Mouse (Mus musculus): ENCODE results near the gene Unc13a.

Unc13a gene

DNA sequence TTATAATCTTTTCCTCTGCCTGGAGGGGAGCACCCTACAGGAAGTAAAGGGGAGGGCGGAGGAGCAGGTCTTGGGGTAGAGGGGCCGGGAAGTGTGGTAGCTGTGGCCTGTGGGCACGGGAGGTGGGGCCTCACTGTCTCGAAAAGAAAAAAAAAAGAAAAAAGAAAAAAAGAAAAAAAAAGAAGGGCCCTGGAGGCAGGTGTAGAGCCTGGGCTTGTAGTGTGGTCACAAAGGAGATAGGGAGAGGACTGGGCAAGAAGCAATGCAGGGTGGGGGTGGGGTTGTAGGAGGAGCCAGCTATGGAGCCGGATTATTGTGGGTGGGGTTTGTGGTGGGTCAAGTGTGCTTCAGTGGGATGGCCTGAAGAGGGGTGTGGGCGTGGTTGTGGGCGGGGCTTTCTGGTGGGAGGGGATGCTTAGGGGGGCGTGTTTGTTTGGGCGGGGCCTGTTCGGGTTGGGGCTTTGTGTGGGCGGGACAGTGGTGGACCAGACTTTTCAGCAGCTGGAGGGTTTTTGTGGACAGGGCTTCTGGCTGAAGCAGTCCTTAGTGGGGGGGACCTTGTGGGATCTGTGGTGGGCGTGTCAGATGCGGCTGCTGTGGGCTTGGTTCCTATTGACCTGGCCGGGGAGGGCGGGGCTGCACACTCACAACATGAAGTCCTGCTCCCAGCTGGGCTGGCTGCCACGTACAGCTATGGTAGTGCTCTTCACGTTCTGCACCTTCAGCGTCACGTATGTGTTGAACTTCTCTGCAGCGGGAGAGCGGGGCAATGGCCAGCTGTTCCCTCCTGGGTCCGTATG lies 6.0 kb downstream of the Unc13a start:
- DNase-seq (ENCODE audit: low read depth, low spot score), result peak; percentile 93

DNA sequence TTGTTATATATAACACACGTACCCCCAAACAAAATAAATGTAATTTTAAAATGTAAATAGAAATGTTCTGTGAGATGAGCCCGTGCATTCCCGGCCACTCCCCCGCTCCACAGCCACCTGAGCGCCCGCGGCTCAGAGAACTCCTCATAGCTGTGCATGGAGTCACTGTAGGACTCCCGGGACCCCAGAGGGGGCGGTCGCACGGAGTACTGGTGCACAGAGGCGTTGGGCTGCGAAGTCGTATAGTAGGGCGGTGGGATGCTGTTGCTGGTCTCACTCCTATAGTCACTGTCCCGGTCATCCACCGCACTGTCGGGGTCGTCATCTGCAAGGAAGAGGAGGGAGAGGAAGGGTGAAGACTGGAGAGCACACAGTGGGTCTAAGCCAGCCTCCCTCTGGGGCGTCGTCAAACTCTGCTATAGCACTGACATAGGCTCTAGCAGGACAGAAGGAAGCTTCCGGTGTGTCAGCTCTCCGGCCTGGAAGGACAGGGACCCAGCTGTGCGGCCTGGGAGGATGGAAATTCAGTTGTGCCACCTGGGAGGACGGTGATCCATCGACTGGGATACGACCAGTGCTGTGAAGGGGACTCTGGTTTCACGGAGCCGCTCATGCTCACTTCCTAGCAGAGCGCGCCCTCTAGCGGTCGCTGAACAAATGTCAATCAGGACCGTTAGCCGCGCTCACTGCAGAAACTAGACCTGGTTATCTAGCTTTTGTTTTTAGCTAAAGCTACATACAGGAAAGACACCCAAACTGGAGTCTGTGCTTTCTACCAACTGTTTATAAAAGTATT lies 11.0 kb downstream of the Unc13a start:
- DNase-seq (ENCODE audit: low read depth, low spot score), result peak; percentile 86

DNA sequence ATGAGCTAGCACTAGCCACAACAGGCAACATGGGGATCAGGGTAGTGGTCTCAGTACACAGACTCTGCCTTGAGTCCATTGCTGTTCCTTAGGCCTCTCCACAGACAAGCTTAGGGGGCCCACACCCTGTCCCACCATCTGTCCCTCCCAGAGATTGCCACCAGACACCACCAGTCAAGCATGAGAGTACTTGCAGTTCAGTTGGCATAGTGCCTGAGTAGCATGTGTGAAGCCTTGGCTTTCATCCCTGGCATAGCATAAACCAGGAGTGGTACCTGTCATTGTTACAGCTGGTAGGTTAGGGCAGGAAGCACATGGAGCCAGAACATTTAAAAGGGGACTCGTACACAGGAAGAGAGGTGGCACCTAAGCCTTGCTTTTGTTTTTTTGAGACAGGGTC lies 11.8 kb downstream of the Unc13a start:
- DNase-seq (ENCODE audit: low read depth, low spot score), result no peak

DNA sequence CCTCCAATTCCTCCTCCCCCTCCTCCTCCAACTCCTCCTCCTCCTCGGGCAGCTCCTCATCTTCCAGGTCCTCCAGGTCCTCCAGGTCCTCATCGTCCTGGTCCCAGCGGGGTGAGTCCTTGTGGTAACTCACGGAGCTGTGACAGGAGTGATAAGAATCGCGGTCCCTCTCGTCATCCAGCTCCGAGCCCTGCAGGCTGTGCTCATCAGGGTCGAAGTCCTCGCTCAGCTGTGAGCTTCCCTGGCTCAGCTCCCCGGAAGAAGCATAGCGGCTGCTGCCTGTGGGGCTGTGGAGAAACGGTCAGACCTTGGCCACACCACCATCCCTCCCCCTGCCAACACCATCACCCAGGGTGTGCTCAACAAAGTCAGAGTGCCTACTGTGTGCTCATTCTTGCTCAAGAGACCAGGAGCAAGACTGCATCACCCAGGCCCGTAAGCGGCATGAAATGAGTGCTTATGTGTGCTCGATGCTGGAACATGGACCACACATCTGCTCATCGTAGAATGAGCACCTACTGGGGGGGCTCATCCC lies 13.0 kb downstream of the Unc13a start:
- no peak for DNase-seq (ENCODE audit: low read depth, low spot score)

DNA sequence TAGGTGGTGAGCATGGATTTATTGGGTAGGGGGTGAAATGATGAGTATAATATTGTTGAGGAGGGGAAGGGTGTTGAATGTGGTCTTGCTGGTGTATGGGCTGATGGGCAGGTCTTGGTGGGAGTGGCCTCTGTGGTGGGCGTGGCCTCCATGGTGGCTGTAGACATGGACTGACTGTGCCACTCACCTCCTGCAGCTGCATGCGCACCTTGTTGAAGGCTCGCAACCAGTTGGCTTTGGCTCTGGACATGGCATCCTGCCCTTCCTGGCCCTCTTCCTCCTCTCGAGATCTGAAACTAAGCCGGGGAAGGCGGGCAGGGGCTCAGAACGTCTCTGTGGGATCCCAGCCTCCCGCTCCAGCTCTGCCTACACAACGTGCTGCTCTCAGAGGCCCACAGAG lies 13.7 kb downstream of the Unc13a start:
- no peak for DNase-seq (ENCODE audit: low read depth, low spot score)

DNA sequence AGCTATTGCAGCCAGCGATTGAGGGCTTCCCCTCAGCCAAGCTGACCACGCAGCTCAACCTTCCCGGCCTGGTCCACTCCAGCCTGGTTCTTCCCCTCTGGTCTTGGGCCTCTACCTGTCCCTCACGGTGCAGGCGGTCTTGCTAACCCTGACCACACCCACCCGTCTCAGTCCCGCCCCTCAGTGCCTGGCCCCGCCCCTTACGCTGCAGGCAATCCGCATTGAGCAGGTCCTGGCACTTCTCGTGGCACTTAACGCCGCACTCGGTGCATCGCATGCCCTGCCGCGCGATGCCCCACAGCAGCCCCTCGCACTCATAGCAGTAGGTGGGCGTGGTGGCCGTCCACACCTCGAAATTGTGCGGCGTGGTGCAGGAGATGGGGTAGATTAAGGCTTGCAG lies 17.0 kb downstream of the Unc13a start:
- DNase-seq (ENCODE audit: low read depth, low spot score), result peak; percentile 72

DNA sequence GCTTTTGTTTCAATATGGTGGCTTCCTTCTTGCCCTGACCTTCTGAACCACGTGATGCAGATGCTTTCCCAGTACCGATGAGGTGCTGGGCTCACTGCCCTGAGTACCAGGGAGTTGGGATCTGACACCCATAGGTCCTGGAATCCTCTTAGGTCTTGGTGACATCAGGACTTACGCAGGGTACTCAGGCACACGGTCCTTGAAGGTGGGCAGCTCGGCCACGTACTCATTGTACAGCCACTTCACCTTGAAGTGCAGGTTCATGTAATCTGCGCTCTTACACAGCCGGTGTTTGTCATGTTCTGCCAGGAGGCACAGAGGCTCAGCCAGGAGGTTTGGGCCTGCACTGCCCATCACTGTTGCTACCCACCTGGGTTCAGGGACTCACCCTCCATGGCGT lies 26.0 kb downstream of the Unc13a start:
- no peak for DNase-seq (ENCODE audit: low read depth, low spot score)

DNA sequence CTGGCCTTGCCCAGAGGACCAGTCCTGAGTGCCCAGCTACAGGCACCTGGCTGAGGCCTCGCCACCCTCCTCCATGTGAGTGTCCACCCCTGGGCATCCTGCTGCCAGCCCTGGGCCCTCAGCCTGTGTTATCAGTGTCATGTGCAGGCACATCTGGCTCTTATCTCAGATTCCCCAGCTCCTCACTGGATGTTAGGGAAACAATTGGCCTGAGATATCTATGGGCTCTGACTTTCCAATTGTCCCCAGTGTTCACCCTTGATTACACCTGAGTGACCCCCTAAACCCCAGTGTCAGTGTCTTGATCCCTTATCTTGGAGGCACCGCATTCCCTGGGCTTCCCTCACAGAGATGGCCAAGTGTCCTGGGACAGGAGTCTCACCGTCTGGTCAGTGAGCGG lies 32.2 kb downstream of the Unc13a start:
- no peak for DNase-seq (ENCODE audit: low read depth, low spot score)

DNA sequence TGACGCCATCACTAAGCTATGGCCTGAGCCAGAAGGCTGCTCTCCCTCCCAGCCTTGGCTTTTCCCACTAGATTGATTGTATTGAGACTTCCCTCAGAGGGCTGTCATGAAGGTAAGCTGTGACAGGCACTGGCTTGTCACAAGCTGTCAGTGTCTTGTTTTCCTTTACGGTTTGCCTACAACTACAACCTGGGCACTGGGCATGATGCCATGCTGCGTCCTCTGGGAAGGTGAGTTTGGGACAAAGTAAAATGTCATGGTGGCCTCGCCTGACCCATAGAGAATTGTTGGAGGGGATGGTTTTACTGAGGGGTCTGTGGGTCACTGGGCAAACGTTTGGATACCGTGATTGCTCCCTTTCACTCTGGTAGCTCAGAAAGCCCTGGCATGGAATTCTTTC lies 33.2 kb downstream of the Unc13a start:
- no peak for DNase-seq (ENCODE audit: low read depth, low spot score)

DNA sequence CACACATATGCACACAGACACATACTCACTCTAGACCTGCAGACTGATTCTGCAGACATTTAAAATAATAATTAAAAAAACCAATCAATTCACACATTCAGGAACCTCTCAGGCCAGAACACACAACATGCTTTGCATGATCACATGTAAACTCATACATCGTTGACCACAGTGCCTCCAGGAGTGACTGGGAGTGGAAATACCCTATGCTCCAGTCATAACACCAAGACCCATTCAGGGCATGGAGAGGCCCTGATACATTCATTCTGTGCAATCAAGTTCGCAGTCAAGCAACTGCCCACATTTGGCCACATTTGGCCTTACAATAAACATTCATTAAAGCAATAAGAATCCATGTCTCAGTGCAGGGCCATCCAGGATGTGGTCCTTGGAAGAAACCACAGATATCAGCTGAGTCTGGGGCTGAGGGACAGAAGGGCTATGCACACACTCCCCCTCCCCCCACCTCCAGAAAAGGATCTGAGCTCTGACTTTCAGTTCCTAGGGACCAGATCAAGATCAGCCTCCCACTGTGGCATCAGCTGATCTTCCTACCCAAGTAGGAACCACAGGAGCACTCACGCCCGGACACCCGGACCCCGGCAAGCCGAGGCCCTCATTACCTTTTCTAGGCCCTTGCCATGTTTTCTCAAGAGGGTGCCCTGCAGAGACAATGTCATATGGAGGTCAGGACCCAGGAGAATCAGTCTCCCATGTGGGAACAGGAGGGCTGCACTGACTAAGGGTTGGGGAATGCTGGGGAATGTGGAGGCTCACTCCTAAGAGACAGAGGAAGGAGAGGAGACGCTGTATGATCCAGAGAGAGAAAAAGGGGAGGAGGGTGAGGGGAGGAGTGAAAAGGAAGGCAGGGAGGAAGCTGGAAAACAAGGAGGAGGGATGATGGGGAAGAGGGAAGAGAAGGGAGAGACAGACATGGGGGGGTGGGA lies 34.1 kb downstream of the Unc13a start:
- no peak for DNase-seq (ENCODE audit: low read depth, low spot score)

DNA sequence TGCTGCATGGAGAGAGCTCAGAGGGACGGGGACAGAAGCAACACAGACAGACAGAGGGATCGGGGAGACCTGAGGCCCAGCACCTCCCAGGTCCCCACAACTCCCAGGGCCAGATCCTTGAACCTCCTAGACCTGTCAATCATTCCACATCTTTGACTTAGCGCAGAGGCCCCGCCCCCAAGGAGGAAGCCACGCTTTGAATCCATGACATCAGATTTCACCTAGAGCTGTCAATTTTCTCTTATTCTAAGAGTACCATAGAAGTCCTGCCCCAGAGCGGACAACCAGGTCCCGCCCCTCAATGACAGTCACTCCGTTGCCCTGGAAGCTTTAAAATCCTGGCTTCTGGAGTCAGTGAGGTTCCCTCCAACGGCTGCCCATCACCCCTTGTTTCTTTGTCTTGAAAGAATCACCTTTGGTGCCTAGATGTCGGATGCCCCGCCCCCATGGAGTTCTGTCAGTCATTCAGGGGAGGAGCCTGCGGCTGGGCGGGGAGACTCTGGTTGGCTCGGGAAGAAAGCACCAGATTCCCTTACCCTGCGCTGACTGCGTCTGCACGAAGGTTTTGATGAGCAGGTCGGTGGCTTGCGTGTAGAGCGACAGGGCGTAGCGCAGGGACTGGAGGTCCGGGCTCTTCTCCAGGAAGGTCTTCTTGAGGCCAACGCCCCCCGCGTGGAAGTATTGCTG lies 37.4 kb downstream of the Unc13a start:
- DNase-seq (ENCODE audit: low read depth, low spot score), result peak; percentile 79

DNA sequence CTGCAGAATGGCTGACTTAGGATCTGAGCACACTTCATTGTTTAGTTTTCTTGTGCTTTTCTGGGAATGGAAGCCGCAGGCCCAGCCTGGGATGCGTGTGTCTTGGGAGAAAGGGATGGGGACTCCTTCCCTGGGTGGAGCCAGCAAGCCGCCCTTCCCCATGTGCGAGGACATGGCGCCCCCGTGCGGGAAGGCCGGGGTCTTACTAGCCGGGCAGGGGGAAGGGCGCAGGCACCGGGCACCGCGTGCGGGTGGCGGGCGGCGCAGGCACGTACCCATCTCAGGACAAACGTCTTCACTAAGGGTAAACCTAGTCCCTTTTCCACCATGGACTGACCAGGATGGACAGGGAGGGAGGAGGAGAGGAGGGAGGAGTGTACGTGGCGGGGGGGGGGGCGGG lies 38.4 kb downstream of the Unc13a start:
- peak; percentile 84 for DNase-seq (ENCODE audit: low read depth, low spot score)

DNA sequence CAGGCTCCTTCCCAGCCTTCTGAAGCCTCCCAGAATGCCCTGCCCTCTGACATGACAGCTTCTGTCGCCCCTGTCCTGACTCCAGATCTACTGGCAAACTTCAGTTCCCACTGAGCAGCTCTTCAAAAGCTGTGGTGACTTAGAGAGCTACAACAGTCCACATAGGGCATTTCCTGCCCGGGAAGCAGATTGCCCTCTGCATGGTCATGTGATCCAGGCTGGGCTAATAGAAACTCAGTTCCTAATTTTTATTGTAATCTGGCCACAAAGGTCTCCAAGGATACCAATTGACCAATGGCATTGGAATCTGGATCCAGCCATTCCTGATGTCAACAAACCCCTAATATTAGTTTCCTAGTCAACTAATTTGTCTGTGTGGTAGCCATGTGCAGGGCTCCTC lies 39.7 kb downstream of the Unc13a start:
- DNase-seq (ENCODE audit: low read depth, low spot score), result no peak

DNA sequence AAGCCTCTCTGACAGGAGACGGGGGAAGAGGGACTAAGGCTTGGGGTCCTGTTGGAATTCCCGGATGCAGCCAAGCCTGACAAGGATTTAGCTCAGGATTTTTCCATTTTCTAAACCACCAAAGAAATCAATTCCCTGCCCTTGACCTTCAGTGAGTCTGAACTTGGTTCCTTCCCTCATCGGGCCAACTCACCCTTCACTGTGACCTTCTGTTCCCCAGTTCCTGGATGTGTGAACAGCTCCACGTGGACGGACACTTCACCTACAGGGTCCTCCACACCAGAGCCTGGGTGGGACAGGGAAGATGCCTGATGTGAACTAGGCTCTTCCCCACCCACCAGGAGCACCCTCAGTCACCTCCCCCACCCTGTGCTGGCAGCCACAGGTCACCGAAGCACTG lies 40.8 kb downstream of the Unc13a start:
- DNase-seq (ENCODE audit: low read depth, low spot score), result no peak

DNA sequence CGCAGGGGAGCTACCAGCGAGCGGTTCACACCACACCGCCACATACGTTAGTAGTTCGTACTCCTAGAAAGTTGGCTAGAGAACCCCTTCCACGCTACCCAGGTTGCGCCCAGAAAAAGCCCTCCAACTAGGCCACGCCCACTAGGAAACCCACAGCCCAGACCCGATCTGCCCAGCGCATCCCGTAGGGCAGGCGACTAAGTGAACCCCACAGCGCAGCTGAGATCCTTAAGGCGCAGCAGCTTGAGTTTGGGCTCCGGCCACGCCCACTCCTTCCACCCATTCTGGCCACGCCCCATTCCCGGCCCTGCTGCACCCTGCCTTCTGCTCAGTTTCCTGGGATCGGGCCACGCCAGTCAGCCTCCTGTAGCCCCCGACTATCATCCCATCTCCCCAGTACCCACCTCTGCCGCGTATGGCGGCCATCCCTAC lies 41.8 kb downstream of the Unc13a start:
- DNase-seq (ENCODE audit: low read depth, low spot score), result peak; percentile 66

DNA sequence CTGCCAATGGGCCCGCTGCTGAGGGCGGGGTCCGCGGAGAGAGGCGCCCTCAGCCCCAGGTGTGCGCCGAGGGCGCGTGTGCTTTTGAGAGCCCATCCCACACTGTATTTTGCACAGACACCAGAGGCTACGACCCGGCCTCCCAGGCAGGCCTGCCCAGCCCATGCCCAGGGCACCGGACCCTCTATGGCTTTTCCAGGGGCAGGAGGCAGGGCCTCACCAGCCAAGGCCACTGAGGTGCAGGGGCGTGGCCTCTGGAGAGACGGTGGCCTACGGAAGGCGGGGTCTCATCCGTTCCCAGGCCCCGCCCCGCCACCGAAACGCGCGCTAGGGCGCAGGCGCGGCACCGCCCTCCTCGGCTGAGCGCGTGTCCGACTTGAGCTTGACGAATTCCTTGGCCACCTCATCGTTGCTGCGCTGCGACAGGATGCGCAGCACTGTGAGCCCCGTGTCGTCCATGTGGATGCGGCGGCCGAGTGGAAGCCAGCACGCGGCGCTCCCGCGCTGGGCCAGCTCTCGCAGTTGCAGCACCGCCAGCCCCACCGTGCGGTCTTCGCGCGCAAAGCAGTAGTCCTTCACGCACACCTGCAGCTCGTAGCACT lies 42.4 kb downstream of the Unc13a start:
- DNase-seq (ENCODE audit: low read depth, low spot score), result peak; percentile 98

DNA sequence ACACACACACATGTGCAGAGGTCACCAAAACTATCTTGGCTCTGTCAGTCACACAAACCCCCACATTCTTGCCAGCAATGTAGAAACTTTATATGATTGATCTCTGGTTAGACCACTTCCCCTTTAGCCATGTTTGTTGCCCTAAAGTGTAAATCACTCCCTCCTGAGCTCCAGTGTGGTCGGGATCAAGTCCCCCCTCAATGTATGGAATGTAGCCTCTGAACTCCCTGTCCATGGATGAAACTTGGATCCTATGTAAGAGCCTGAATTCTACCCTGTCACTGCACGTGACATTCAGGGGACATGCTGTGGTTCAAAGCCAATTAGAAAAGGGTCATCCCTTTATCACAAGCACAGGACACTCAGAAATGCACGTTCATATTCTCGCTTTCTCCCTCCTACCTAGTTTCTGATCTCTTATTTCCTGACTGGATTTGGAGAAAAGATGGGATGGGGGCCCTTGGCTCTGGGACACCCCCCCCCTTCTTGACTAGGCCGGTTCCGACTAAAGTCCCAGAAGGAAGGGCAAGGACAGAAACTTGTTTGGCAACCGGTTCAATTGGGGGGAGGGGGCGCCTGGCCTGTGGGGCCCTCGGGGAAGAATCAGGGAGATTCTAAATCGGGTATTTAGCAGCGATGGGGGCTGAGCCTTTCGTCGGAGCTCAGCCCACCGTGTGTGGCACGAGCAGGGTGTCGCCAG lies 43.0 kb downstream of the Unc13a start:
- DNase-seq (ENCODE audit: low read depth, low spot score), result peak; percentile 83

DNA sequence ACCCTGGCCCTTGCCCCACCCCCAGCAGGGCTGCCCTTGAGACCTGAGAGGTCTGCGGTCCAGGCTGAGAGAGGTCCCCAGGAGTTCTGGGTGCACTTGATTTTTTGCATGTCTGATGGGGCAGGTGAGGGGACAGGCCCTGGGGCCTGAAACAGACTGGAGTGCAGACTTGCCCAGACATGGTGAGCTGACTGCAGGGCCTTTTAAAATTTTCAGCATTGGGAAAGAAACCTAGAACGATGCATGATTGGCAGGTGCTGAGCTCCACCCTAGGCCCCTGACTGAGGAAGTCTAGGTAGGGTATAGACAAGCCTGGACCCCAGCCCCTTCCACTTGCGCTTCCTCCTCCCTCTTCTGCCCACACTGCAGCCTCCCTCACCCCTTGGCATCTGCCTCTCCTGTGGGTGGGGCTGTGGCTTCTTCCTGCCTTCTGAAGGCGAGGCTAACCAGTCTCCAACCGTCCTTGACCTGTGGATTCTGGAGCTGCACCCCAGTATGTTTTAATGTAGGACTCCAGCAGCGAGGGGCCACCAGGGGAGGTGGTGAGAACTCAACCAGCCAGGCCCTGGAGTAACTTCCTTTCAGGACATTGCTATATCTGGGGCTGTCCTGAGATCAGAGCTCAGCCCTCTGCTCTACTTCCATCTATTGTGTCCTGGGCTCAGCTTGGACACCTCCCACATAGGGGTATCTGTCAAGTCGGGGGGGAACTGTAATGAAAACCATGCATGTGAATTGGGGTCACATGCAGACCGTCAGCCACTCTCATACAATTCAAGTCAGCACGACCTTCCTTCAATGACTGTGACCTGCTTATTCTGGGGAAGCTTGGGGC lies 44.1 kb downstream of the Unc13a start:
- peak; percentile 58 for DNase-seq (ENCODE audit: low read depth, low spot score)

DNA sequence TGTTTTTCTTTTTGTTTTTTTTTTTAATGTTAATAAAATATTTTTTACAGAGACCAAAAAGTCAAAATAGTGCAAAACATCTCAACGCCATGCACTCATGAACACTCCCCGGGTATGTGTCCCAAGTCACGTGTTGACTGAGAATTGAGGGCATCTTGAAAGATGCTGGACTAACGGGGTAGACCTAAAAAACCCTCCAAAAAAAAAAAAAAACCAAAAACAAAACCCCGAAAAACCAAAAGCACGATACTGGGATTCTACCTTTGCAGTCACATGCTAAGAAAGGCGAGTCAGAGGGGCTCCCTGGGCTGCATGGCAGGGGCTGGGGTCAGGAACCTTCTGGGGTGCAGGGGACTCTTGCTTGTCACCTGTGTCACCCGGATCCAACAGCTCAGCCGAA lies 44.8 kb downstream of the Unc13a start:
- DNase-seq (ENCODE audit: low read depth, low spot score), result no peak

Data from A20 (cell line).